ENCODE assay signal across 9 mouse cellular contexts in genomic region chr11:69059975-69060411, GRCm38 (mm10). TPM values are rescaled to one million over a fixed set of nuclear protein-coding genes. Genes with fewer than 3 reads are reported as not detected.
DNase-seq lines count a peak whose midpoint lies in the region; ATAC-seq and TF ChIP-seq lines count a peak whose summit lies in the region.
"Had no signal": no experiment of that assay in that cellular context is flagged by ENCODE, and none has a peak within 500 bp of the region (broad histone marks: within the 10 kb centered on the region; RNA-seq: fewer than 3 reads in every experiment).

No protein-coding gene starts in this region.

- H3K9ac ChIP-seq in neural tube, embryonic 11.5 days (ENCODE audit: low read length), result peak overlapping the region; percentile 67
- H3K9ac ChIP-seq in forebrain, embryonic 11.5 days (ENCODE audit: low read length), result peak overlapping the region; percentile 62

- peak overlapping the region; percentile 98 for H3K4me2 ChIP-seq in neural tube, embryonic 11.5 days (ENCODE audit: low read depth)
- peak overlapping the region; percentile 98 for H3K4me2 ChIP-seq in forebrain, embryonic 11.5 days (ENCODE audit: low read depth, low read length, severe bottlenecking)
- peak overlapping the region; percentile 97 for H3K4me2 ChIP-seq in myocyte (ENCODE audit: low read depth)

- peak overlapping the region; percentile 75 for H3ac ChIP-seq in myocyte (ENCODE audit: control insufficient read depth, insufficient read length)

- DNase-seq in cerebellum, adult 18-20 months, result peak; percentile 58 to 74
- no peak for DNase-seq in cerebellum, adult 8-10 months
- DNase-seq in neural tube, embryonic 11.5 days (ENCODE audit: low spot score), result no peak
- no peak for DNase-seq in neural tube, embryonic 10.5 days (ENCODE audit: extremely low spot score, low spot score)
- DNase-seq in forebrain, embryonic 11.5 days (ENCODE audit: low spot score), result peak; percentile 83
- peak; percentile 72 for DNase-seq in kidney, postnatal 14 days
- no peak for DNase-seq in layer of hippocampus, adult 8-10 months (ENCODE audit: low spot score in 2 of 2)

- WGBS in neural tube, embryonic 11.5 days, result 0% methylated on average over 42 of the region's 49 CpGs
- 0% methylated on average over 46 of the region's 49 CpGs for WGBS in forebrain, embryonic 11.5 days

- H3K27ac ChIP-seq in neural tube, embryonic 11.5 days (ENCODE audit: low read depth, low read length), result peak overlapping the region; percentile 71
- peak overlapping the region; percentile 62 for H3K27ac ChIP-seq in forebrain, embryonic 11.5 days (ENCODE audit: low read depth, low read length)

- TF ChIP-seq POLR2A in myocyte (IDR thresholded peaks at IDR 0.05; ENCODE audit: insufficient read length, low read depth), result no peak

- H3K79me2 ChIP-seq in myocyte (ENCODE audit: control insufficient read depth, insufficient read depth), result peaks cover 23% of the 10 kb centered on the region

- H3K4me3 ChIP-seq in neural tube, embryonic 11.5 days (ENCODE audit: low read depth, low read length), result peak overlapping the region; percentile 69
- H3K4me3 ChIP-seq in forebrain, embryonic 11.5 days (ENCODE audit: low read depth, low read length), result peak overlapping the region; percentile 69
- H3K4me3 ChIP-seq in myocyte, result peak overlapping the region; percentile 66

- peak; percentile 3; the same call in 1 of the 2 replicates for ATAC-seq in neural tube, embryonic 11.5 days (ENCODE audit: insufficient read depth, low FRiP score, low TSS enrichment)
- ATAC-seq in forebrain, embryonic 11.5 days (replicated peaks; ENCODE audit: low FRiP score), result peak; percentile 15

- no peaks in the 10 kb centered on the region for H3K36me3 ChIP-seq in neural tube, embryonic 11.5 days (ENCODE audit: control insufficient read depth, insufficient read depth, low read length)
- H3K36me3 ChIP-seq in forebrain, embryonic 11.5 days (ENCODE audit: control insufficient read depth, insufficient read depth, low read length), result no peaks in the 10 kb centered on the region
- no peaks in the 10 kb centered on the region for H3K36me3 ChIP-seq in myocyte (ENCODE audit: control insufficient read depth, insufficient read depth)

- H3K27me3 ChIP-seq in neural tube, embryonic 11.5 days (ENCODE audit: control insufficient read depth, insufficient read depth, low read length), result no peaks in the 10 kb centered on the region
- no peaks in the 10 kb centered on the region for H3K27me3 ChIP-seq in forebrain, embryonic 11.5 days (ENCODE audit: control insufficient read depth, insufficient read depth, low read length)
- H3K27me3 ChIP-seq in myocyte (ENCODE audit: control insufficient read depth, insufficient read depth, insufficient read length), result no peaks in the 10 kb centered on the region
- H3K27me3 ChIP-seq: Patski had no signal

- peaks cover 26% of the 10 kb centered on the region for H3K4me1 ChIP-seq in neural tube, embryonic 11.5 days (ENCODE audit: control insufficient read depth, insufficient read depth, low read length)
- peaks cover 17% of the 10 kb centered on the region for H3K4me1 ChIP-seq in forebrain, embryonic 11.5 days (replicated peaks; ENCODE audit: control insufficient read depth, insufficient read depth, low read length)

- no peaks in the 10 kb centered on the region for H3K9me3 ChIP-seq in neural tube, embryonic 11.5 days (ENCODE audit: control insufficient read depth, low read length)
- H3K9me3 ChIP-seq in forebrain, embryonic 11.5 days (ENCODE audit: control insufficient read depth, low read length), result no peaks in the 10 kb centered on the region

TF ChIP-seq in myocyte, 11 proteins besides CTCF, POLR2A, EP300 and RAD21:
- TF ChIP-seq MYOD1 (IDR thresholded peaks at IDR 0.05; ENCODE audit: control insufficient read depth in 1 of 3, insufficient read length in 2 of 3, low read depth in 2 of 3), result no peak
- TF ChIP-seq POLR2AphosphoS2 (IDR thresholded peaks at IDR 0.05; ENCODE audit: insufficient read length, low read depth), result no peak
- no peak for TF ChIP-seq MAX (IDR thresholded peaks at IDR 0.05; ENCODE audit: low read depth)
- TF ChIP-seq CEBPB (IDR thresholded peaks at IDR 0.05; ENCODE audit: insufficient read depth, poor library complexity, severe bottlenecking), result no peak
- TF ChIP-seq REST (IDR thresholded peaks at IDR 0.05; ENCODE audit: insufficient read depth, insufficient read length), result no peak
- TF ChIP-seq SRF (IDR thresholded peaks at IDR 0.05; ENCODE audit: control insufficient read depth, insufficient read length, low read depth), result no peak
- no peak for TF ChIP-seq TCF12 (IDR thresholded peaks at IDR 0.05; ENCODE audit: insufficient read depth, poor library complexity, severe bottlenecking)
- TF ChIP-seq USF1 (IDR thresholded peaks at IDR 0.05; ENCODE audit: low read depth), result no peak
- TF ChIP-seq E2F4 (IDR thresholded peaks at IDR 0.05; ENCODE audit: insufficient read depth), result no peak
- no peak for TF ChIP-seq TCF3 (IDR thresholded peaks at IDR 0.05; ENCODE audit: insufficient read length, low read depth)
- TF ChIP-seq MYOG (IDR thresholded peaks at IDR 0.05; ENCODE audit: control insufficient read depth in 1 of 3, insufficient read depth in 1 of 3, insufficient read length in 2 of 3, low read depth in 2 of 3), result no peak

RNA-seq across cellular contexts. Expression of gene Borcs6, which starts 0.5 kb away (rescaled TPM):
- 10.5 and 11.4 TPM in 2 replicates for polyA plus RNA-seq in neural tube, embryonic 11.5 days (2014; fragmentation: Nextera tagmentation; extraction: Ambion mirVana)
- polyA plus RNA-seq in forebrain, embryonic 11.5 days (2014; fragmentation: Nextera tagmentation; extraction: Ambion mirVana), result 7.9 and 9.2 TPM in 2 replicates
- polyA plus RNA-seq in myocyte (2012; fragmentation: generic; extraction: Trizol), result 27.2 TPM
- 10 to 100 TPM; 30.8 to 33.3 (median 31.5) TPM for total RNA-seq in layer of hippocampus, adult 8-10 months (2022)

RNA-seq across cellular contexts. Expression of gene Tmem107, which starts 10.6 kb away (rescaled TPM):
- polyA plus RNA-seq in neural tube, embryonic 11.5 days (2014; fragmentation: Nextera tagmentation; extraction: Ambion mirVana), result 40.8 and 43.5 TPM in 2 replicates
- polyA plus RNA-seq in forebrain, embryonic 11.5 days (2014; fragmentation: Nextera tagmentation; extraction: Ambion mirVana), result 60.3 and 60.6 TPM in 2 replicates
- 29.5 TPM for polyA plus RNA-seq in myocyte (2012; fragmentation: generic; extraction: Trizol)
- 10 to 100 TPM; 14.8 to 21.0 (median 19.0) TPM for total RNA-seq in layer of hippocampus, adult 8-10 months (2022)

RNA-seq across cellular contexts. Expression of gene Aurkb, which starts 14.5 kb away (rescaled TPM):
- polyA plus RNA-seq in neural tube, embryonic 11.5 days (2014; fragmentation: Nextera tagmentation; extraction: Ambion mirVana), result 154 and 155 TPM in 2 replicates
- polyA plus RNA-seq in forebrain, embryonic 11.5 days (2014; fragmentation: Nextera tagmentation; extraction: Ambion mirVana), result 199 and 209 TPM in 2 replicates
- 28.2 TPM for polyA plus RNA-seq in myocyte (2012; fragmentation: generic; extraction: Trizol)
- total RNA-seq in layer of hippocampus, adult 8-10 months (2022), result 1 to 10 TPM in 2 of 4 experiments, under 1 TPM in 2; 0.52 to 1.6 (median 0.88) TPM

RNA-seq across cellular contexts. Expression of gene Vamp2, which starts 28.3 kb away (rescaled TPM):
- polyA plus RNA-seq in neural tube, embryonic 11.5 days (2014; fragmentation: Nextera tagmentation; extraction: Ambion mirVana), result 112 TPM in 2 replicates
- 95.9 and 98.4 TPM in 2 replicates for polyA plus RNA-seq in forebrain, embryonic 11.5 days (2014; fragmentation: Nextera tagmentation; extraction: Ambion mirVana)
- 51.8 TPM for polyA plus RNA-seq in myocyte (2012; fragmentation: generic; extraction: Trizol)
- total RNA-seq in layer of hippocampus, adult 8-10 months (2022), result 100 to 1,000 TPM; 926 to 962 (median 934) TPM

RNA-seq across cellular contexts. Expression of gene Per1, which starts 35.0 kb away (rescaled TPM):
- polyA plus RNA-seq in neural tube, embryonic 11.5 days (2014; fragmentation: Nextera tagmentation; extraction: Ambion mirVana), result 10.7 and 10.9 TPM in 2 replicates
- 8.2 and 10.0 TPM in 2 replicates for polyA plus RNA-seq in forebrain, embryonic 11.5 days (2014; fragmentation: Nextera tagmentation; extraction: Ambion mirVana)
- polyA plus RNA-seq in myocyte (2012; fragmentation: generic; extraction: Trizol), result 8.9 TPM
- 100 to 1,000 TPM in 2 of 4 experiments, 10 to 100 TPM in 2; 91.2 to 107 (median 97.7) TPM for total RNA-seq in layer of hippocampus, adult 8-10 months (2022)

Comparison
In these comparisons a context has a peak if more than half of its experiments do, and no peak if none do; other contexts are left out.
1. DNase-seq: peak in cerebellum, adult 18-20 months (2 of 2), forebrain, embryonic 11.5 days (single experiment) and kidney, postnatal 14 days (single experiment); none in cerebellum, adult 8-10 months (single experiment), neural tube, embryonic 11.5 days (single experiment), neural tube, embryonic 10.5 days (single experiment) and layer of hippocampus, adult 8-10 months (0 of 2).
2. Peak in every context shown above with its lines, with median percentiles within 50 percentile points of each other: H3K4me2 ChIP-seq and H3K4me3 ChIP-seq.